Mouse (Mus musculus) forebrain, embryonic 14.5 days (tissue): Measurements from ENCODE around the gene Hmgb1. TPM values are rescaled to one million over a fixed set of nuclear protein-coding genes. Genes with fewer than 3 reads are reported as not detected.

Source experiments
- ATAC-seq: fragments of 200-750 bp; cut with Nextera tagmentation; 2 replicates; pipeline ENCODE4 v1.8.0; 2017; ENCODE audit warnings: mild to moderate bottlenecking, moderate library complexity
- DNase-seq: peaks from one replicate; pipeline ENCODE4 v3.0.0-alpha.2; 2015; ENCODE audit warnings: low spot score
- H3K27ac ChIP-seq: fragments of 300-500 bp; sonication (generic); 2 replicates; pipeline ENCODE4 v1.5.1; 2014; ENCODE audit warnings: low read depth, mild to moderate bottlenecking, control low read depth, low read length, moderate library complexity
- H3K27me3 ChIP-seq: fragments of 300-500 bp; sonication (generic); replicated peaks from 2 replicates; pipeline ENCODE4 v1.6.1; 2014; ENCODE audit warnings: low read length, control low read depth, mixed read lengths; ENCODE audit not compliant: control insufficient read depth, insufficient read depth
- H3K36me3 ChIP-seq: fragments of 300-500 bp; sonication (generic); 2 replicates; pipeline ENCODE4 v1.6.1; 2014; ENCODE audit warnings: low read length, control low read depth; ENCODE audit not compliant: control insufficient read depth, insufficient read depth
- H3K4me1 ChIP-seq: fragments of 300-500 bp; sonication (generic); 2 replicates; pipeline ENCODE4 v1.6.1; 2014; ENCODE audit warnings: antibody characterized with exemption, low read length, control low read depth; ENCODE audit not compliant: control insufficient read depth, insufficient read depth
- H3K4me2 ChIP-seq: fragments of 300-500 bp; sonication (generic); 2 replicates; pipeline ENCODE4 v1.6.1; 2014; ENCODE audit warnings: mild to moderate bottlenecking, control low read depth, low read length
- H3K4me3 ChIP-seq: fragments of 300-500 bp; sonication (generic); 2 replicates; pipeline ENCODE4 v1.5.1; 2014; ENCODE audit warnings: low read depth, low read length, control low read depth
- H3K9ac ChIP-seq: fragments of 300-500 bp; sonication (generic); 2 replicates; pipeline ENCODE4 v1.6.1; 2014; ENCODE audit warnings: mild to moderate bottlenecking, low read length, control low read depth, moderate library complexity
- H3K9me3 ChIP-seq: fragments of 300-500 bp; sonication (generic); replicated peaks from 2 replicates; pipeline ENCODE4 v1.6.1; 2016; ENCODE audit warnings: low read length, control low read depth, mixed read lengths; ENCODE audit not compliant: control insufficient read depth
- WGBS: fragments of 180-500 bp; shearing (Covaris S2); extraction: QIAGEN DNeasy Blood & Tissue Kit; methylation state at CpG from one replicate; pipeline ENCODE4 v1.1.7; 2014; 5-methylcytosine and 5-hydroxymethylcytosine counted together
- polyA plus RNA-seq: library from polyadenylated mRNA; unstranded; fragments of >200 nt; fragmentation: Nextera tagmentation; extraction: Ambion mirVana; gene quantifications from 2 replicates; pipeline ENCODE4 v1.2.1, GENCODE M21; 2014

Gene Hmgb1
- polyA plus RNA-seq, 1 experiment from 2014 or later = 1,219 TPM

DNA sequence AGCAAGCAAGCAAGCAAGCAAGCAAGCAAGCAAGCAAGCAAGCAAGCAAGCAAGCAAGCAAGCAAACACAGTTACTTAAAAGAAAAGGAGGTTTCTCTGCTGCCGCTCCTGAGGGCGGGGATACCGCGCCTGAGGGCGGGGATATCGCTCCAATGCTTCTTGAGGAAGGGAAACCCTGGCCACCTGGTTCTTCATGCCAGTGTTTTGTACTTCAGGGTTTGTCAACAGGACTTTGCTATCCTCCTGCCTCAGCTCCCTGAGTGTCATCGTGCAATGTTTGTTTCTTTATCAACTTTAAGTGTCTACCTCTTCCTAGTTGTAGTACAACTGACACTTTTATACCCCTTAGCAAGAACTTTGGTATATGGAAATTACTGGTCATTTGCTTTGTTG, 104.5 kb downstream of the Hmgb1 start:
- Histone ChIP-seq H3K9me3 (no peaks in the 10 kb centered on the region), H3K9ac (no peak overlapping the region), H3K4me1 (no peaks in the 10 kb centered on the region), H3K4me3 (no peak overlapping the region), H3K27me3 (no peaks in the 10 kb centered on the region), H3K4me2 (no peak overlapping the region), H3K36me3 (no peaks in the 10 kb centered on the region), H3K27ac (no peak overlapping the region)
- ATAC-seq (no peak), DNase-seq (no peak)
- WGBS = 43% methylated on average over 7 of the region's 7 CpGs

DNA sequence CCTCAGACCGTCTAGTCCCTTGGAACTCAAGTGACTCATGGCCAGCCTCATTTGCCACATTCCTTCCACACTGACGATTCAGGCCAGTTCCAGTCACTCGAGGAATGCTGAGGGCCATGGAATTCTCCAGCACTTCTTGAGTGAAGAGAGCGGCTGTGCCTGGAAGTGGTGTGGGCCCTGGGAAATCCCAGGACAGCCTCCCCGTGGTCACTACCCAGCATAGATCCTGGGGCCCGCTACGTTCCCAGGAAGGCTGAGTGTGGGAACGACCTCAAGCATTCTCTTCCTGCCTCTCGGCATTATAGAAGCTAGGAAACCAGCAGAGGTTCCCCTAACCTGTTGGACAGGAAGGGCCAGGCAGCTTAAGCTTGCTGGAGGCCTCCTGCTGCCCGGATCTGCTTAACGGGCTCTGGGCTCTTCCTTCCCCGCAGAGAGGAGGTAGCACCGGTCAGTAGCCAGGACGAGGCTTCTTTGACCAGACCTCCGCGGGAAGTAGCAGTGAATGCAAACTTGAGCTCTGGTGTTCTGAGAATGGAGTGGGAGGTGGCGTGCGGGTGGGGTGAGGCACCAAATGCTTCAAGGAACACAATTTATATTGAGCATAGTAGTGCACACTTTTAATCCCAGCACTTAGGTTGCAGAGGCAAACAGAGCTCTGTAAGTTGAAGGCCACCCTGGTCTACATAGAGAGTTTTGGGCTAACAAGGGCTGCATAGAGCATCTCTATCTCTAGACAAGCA, 105.1 kb downstream of the Hmgb1 start:
- no peaks in the 10 kb centered on the region for H3K27me3 ChIP-seq
- H3K27ac ChIP-seq = no peak overlapping the region
- H3K4me3 ChIP-seq = no peak overlapping the region
- no peaks in the 10 kb centered on the region for H3K4me1 ChIP-seq
- ATAC-seq (no peak), DNase-seq (no peak)
- H3K9me3 ChIP-seq = no peaks in the 10 kb centered on the region
- H3K9ac ChIP-seq = no peak overlapping the region
- 19% methylated on average over 18 of the region's 18 CpGs for WGBS
- no peak overlapping the region for H3K4me2 ChIP-seq
- no peaks in the 10 kb centered on the region for H3K36me3 ChIP-seq

DNA sequence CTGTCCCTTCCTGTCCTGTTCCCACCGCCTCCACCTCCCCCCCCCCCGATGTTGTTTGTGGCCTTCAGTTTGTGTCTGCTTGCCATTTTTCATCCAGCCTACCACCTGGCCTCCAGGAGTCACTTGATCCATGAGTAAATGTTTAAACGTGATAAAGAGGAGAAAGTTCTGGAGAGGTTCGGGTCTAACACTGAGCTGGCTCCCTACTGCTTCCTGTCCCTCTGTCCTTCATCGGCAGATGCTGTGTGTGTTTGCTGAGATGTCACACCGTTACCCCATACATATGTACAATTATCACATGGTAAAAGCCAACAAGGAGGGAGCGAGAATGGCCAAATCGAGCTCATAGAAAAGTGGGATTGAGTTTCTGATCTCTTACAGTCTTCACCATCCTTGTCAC, 107.2 kb downstream of the Hmgb1 start:
- H3K9me3 ChIP-seq = no peaks in the 10 kb centered on the region
- H3K4me3 ChIP-seq = no peak overlapping the region
- no peaks in the 10 kb centered on the region for H3K4me1 ChIP-seq
- no peak for DNase-seq
- H3K36me3 ChIP-seq = no peaks in the 10 kb centered on the region
- 95% methylated on average over 8 of the region's 8 CpGs for WGBS
- no peak overlapping the region for H3K4me2 ChIP-seq
- ATAC-seq = no peak
- H3K27ac ChIP-seq = no peak overlapping the region
- no peaks in the 10 kb centered on the region for H3K27me3 ChIP-seq
- no peak overlapping the region for H3K9ac ChIP-seq

DNA sequence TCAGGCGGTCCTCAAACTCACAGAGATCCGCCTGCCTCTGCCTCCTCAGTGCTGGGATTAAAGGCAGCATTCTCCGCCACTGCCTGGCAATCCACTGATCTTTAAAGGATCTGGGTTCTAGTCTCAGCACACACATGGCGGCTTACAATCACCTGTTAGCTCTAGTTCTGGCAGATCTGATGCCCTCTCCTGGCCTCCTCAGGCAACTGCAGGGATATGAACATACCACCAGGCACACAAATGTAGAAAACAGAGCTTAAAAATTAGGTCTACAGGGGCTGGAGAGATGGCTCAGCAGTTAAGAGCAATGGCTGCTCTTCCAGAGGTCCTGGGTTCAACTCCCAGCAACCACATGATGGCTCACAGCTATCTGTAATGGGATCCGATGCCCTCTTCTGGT, 112.7 kb downstream of the Hmgb1 start:
- H3K36me3 ChIP-seq = no peaks in the 10 kb centered on the region
- no peaks in the 10 kb centered on the region for H3K27me3 ChIP-seq
- no peak for DNase-seq
- no peak overlapping the region for H3K27ac ChIP-seq
- H3K4me1 ChIP-seq = no peaks in the 10 kb centered on the region
- H3K9me3 ChIP-seq = no peaks in the 10 kb centered on the region
- no peak overlapping the region for H3K9ac ChIP-seq
- no peak overlapping the region for H3K4me2 ChIP-seq
- no peak for ATAC-seq
- WGBS = 98% methylated on average over 5 of the region's 5 CpGs
- no peak overlapping the region for H3K4me3 ChIP-seq

DNA sequence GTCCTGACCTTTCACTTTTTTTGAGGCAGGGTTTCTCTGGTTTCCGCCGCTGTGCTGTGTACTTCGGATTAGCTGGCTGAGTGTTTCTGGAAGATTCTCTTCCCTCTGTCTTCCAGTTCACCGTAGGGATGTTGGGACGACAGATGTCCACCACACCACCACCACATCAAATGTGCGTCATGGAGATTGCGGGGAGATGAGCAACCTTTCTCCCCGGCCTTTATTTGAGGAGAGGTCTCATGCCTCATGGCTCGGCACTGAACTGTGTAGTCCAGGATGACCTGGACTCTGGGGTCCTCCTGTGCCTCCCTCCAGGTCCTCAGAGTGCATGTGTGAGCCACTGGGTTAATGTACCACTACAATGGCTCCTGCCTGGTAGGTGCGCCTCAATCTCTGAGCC, 115.5 kb downstream of the Hmgb1 start:
- 94% methylated on average over 10 of the region's 10 CpGs for WGBS
- DNase-seq = no peak
- H3K36me3 ChIP-seq = no peaks in the 10 kb centered on the region

DNA sequence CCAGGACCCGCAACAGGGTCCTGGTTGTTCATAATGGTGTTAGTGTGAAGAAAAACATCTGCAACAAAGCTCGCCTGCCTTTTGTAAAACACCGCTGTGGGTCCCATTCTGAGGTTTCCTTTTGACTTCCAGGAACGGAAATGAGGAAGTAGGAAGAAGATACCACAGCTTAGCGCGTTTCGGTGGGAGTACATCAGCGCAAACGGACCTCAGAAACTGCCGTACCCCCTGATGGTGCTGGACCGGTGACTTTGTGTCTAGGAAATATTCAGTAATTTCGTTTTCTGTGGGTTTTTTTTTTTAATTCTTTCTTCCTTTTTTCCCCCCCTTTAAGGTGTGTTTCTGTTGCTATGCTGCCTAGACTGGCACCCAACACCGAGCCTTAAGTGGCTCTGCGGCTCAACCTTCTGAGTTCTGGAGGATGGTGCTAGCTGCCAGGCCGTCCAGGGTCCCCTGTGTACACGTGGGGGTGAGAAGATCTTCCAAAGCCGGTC, 116.0 kb downstream of the Hmgb1 start:
- no peaks in the 10 kb centered on the region for H3K9me3 ChIP-seq
- no peaks in the 10 kb centered on the region for H3K36me3 ChIP-seq
- 93% methylated on average over 17 of the region's 17 CpGs for WGBS
- no peak overlapping the region for H3K4me3 ChIP-seq
- ATAC-seq (no peak), DNase-seq (no peak)
- H3K4me1 ChIP-seq = no peaks in the 10 kb centered on the region
- H3K9ac ChIP-seq = no peak overlapping the region
- no peaks in the 10 kb centered on the region for H3K27me3 ChIP-seq
- no peak overlapping the region for H3K4me2 ChIP-seq
- H3K27ac ChIP-seq = no peak overlapping the region

More for the DNA sequence above, 115.5 kb downstream of the Hmgb1 start:
- Histone ChIP-seq H3K9me3 (no peaks in the 10 kb centered on the region), H3K9ac (no peak overlapping the region), H3K4me3 (no peak overlapping the region), H3K4me2 (no peak overlapping the region), H3K4me1 (no peaks in the 10 kb centered on the region), H3K27me3 (no peaks in the 10 kb centered on the region), H3K27ac (no peak overlapping the region)
- ATAC-seq = no peak

DNA sequence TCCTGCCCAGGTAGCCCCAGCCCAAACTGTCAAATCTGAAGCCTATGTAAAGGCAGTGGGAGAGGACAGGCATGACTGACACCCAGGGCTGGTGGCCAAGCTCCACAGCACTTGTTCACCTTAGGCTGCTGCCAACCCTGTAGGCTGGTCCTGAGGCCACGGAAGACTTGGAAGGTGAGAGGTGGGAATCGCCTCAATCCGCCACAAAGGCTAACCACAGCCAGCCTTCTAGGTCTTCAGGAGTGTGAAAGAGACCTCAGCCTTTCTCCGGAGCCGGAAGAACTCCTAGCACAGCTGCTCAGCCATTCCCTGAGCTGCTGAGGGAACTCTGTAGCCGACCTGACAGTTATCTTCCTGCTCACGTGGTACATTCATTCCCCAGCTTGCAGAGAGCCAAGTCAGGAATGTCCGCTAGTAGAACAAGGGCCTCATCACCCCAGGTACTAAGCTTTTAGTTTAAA, 116.8 kb downstream of the Hmgb1 start:
- Histone ChIP-seq H3K27ac (no peak overlapping the region), H3K4me3 (no peak overlapping the region), H3K9me3 (no peaks in the 10 kb centered on the region), H3K9ac (no peak overlapping the region), H3K36me3 (no peaks in the 10 kb centered on the region), H3K4me1 (no peaks in the 10 kb centered on the region), H3K4me2 (no peak overlapping the region), H3K27me3 (no peaks in the 10 kb centered on the region)
- ATAC-seq (no peak), DNase-seq (no peak)
- WGBS = 71% methylated on average over 8 of the region's 8 CpGs

DNA sequence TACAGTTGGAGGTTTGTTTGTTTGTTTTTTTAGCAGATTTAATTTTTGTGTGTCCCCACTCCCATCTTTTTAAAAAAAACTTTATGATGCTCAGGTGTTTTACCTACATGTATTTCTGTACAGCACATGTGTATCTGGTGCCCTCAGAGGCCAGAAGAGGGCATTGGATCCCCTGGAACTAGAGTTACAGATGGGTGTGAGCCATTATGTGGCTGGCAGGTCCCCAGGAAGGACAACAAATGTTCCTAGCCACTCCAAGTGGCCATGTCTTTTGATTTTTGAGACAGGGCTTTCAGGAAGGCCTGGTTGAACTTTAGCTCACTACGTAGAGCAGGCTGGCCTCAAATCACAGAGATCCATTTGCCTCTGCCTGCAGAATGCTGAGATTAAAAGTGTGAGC, 121.5 kb downstream of the Hmgb1 start:
- no peak overlapping the region for H3K4me2 ChIP-seq
- 86% methylated on average over 1 of the region's 1 CpGs for WGBS
- no peak overlapping the region for H3K27ac ChIP-seq
- no peak overlapping the region for H3K9ac ChIP-seq
- DNase-seq = no peak
- ATAC-seq = no peak
- H3K4me1 ChIP-seq = no peaks in the 10 kb centered on the region
- no peaks in the 10 kb centered on the region for H3K27me3 ChIP-seq
- H3K36me3 ChIP-seq = no peaks in the 10 kb centered on the region
- H3K9me3 ChIP-seq = no peaks in the 10 kb centered on the region
- no peak overlapping the region for H3K4me3 ChIP-seq

DNA sequence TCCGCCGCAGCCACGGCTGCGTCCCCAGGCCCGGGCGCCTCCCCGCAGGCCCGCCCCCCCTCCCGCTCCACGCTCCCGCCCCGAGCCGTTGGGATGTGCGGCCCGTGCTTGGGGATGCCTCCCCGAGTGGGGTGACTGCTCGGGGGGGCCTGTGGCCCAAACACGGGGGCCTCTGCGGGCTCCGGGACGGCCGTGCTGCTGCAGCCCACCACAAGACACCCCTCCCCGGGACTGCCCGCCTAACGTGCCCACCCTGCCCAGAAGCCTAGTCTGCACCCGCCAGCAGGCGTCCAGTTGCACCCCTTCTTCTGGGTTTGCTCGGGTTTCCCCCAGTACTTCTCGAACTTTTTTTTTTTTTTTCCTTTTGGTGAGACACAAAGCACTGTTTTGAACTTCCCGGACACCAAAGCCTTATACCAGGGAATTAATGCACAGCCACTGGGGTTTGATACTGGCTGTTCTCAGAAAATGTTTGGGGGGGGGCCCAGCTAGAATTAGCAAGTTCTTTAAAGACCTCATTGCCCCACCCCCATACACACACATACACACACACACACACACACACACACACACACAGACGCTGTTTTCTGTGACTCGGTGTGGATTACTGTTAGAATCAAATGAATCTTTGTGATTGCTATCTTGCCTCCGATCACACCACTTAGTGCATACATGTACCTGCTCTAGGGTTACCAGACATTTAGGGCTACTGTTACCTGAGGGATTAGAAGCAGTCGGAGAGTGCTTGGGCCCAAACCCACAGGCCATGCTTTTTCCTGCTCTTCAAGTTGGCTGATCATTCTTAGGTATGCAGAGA, 130.7 kb downstream of the Hmgb1 start:
- Histone ChIP-seq H3K4me2 (peak overlapping the region; percentile 84), H3K27ac (peak overlapping the region; percentile 89), H3K4me1 (peaks cover 7% of the 10 kb centered on the region; the same call in 1 of the 2 replicates), H3K36me3 (peaks cover 15% of the 10 kb centered on the region), H3K9me3 (no peaks in the 10 kb centered on the region), H3K4me3 (peak overlapping the region; percentile 84), H3K27me3 (no peaks in the 10 kb centered on the region), H3K9ac (peak overlapping the region; percentile 73)
- DNase-seq = peak; percentile 17
- 5% methylated on average over 12 of the region's 34 CpGs for WGBS
- peak; percentile 52 for ATAC-seq
